Mouse (Mus musculus): Measurements from ENCODE around the gene Atp5g2. TPM values are rescaled to one million over a fixed set of nuclear protein-coding genes. Genes with fewer than 3 reads are reported as not detected.

The Atp5g2 gene
- polyA plus RNA-seq, 1 experiment from 2014 or later, result 60.4 TPM

DNA sequence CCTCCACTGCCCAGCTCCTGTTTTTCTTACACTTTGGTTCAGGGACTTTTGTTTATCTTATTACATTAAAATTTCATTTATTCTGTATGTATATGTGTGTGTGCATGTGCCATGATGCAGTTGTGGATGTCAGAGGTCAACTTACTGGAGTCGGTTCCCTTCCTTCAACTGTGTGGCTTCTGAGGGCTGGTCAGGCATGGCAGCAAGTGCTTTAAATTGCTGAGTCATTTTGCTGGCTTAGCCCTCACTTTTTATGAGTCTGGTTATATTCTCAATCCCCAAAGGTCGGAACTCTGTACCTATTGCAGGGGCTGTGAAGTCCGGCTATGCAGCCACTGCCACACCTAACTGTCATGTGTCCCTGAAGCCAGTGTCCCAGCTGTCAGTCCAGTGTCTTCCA is 30.8 kb upstream of the Atp5g2 start:
- no peak overlapping the region for H3K9ac ChIP-seq (replicated peaks; ENCODE audit: low read length)
- no peak overlapping the region for H3K4me3 ChIP-seq (ENCODE audit: low read depth, low read length)
- H3K36me3 ChIP-seq (replicated peaks; ENCODE audit: control insufficient read depth, insufficient read depth, low read depth, low read length), result no peaks in the 10 kb centered on the region
- no peaks in the 10 kb centered on the region for H3K4me1 ChIP-seq (ENCODE audit: control insufficient read depth, insufficient read depth, low read length)
- ATAC-seq (replicated peaks; ENCODE audit: insufficient number of reproducible peaks, low FRiP score, low TSS enrichment, low read depth) (no peak), DNase-seq (ENCODE audit: low spot score) (no peak)
- no peak overlapping the region for H3K4me2 ChIP-seq (ENCODE audit: low read depth, low read length)
- H3K9me3 ChIP-seq (replicated peaks; ENCODE audit: control insufficient read depth, low read length), result no peaks in the 10 kb centered on the region
- WGBS, result 84% methylated on average over 3 of the region's 3 CpGs
- no peak overlapping the region for H3K27ac ChIP-seq (replicated peaks; ENCODE audit: low read depth, low read length)
- peaks cover under 1% of the 10 kb centered on the region; the same call in 1 of the 2 replicates for H3K27me3 ChIP-seq (ENCODE audit: control insufficient read depth, insufficient read depth, low read length)

DNA sequence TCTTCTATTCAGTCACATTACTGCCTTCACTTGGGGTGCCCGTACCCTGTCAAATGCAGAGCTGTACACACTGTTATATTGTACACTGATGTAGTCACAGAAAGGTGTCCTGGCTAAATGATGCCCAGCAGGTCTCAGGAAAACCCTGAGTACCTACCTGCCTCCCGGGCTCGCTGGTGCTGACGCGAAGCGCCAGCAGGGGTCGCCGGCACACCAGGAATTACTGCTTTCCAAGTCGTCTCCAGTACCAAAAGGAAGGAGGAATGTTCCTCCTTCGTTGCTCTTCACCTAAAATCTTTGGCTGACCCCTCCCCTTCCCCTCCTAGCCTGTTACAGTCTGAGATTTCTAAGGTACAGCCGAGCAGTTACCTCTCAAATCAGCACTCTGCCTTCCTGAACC is 26.0 kb upstream of the Atp5g2 start:
- no peak overlapping the region for H3K4me2 ChIP-seq (ENCODE audit: low read depth, low read length)
- peaks cover 42% of the 10 kb centered on the region for H3K27me3 ChIP-seq (ENCODE audit: control insufficient read depth, insufficient read depth, low read length)
- H3K27ac ChIP-seq (replicated peaks; ENCODE audit: low read depth, low read length), result no peak overlapping the region
- no peak overlapping the region for H3K9ac ChIP-seq (replicated peaks; ENCODE audit: low read length)
- H3K36me3 ChIP-seq (replicated peaks; ENCODE audit: control insufficient read depth, insufficient read depth, low read depth, low read length), result no peaks in the 10 kb centered on the region
- DNase-seq (ENCODE audit: low spot score) (peak; percentile 74), ATAC-seq (replicated peaks; ENCODE audit: insufficient number of reproducible peaks, low FRiP score, low TSS enrichment, low read depth) (no peak)
- H3K4me1 ChIP-seq (ENCODE audit: control insufficient read depth, insufficient read depth, low read length), result no peaks in the 10 kb centered on the region; the same call in 1 of the 2 replicates
- under 1% methylated on average over 11 of the region's 11 CpGs for WGBS
- H3K4me3 ChIP-seq (ENCODE audit: low read depth, low read length), result no peak overlapping the region
- H3K9me3 ChIP-seq (replicated peaks; ENCODE audit: control insufficient read depth, low read length), result no peaks in the 10 kb centered on the region

- no peak for ATAC-seq (replicated peaks; ENCODE audit: insufficient number of reproducible peaks, low FRiP score, low TSS enrichment, low read depth)
- Histone ChIP-seq H3K9me3 (replicated peaks; ENCODE audit: control insufficient read depth, low read length) (no peaks in the 10 kb centered on the region), H3K4me1 (ENCODE audit: control insufficient read depth, insufficient read depth, low read length) (no peaks in the 10 kb centered on the region; the same call in 1 of the 2 replicates), H3K27me3 (ENCODE audit: control insufficient read depth, insufficient read depth, low read length) (peaks cover 45% of the 10 kb centered on the region), H3K4me3 (ENCODE audit: low read depth, low read length) (no peak overlapping the region), H3K36me3 (replicated peaks; ENCODE audit: control insufficient read depth, insufficient read depth, low read depth, low read length) (no peaks in the 10 kb centered on the region), H3K27ac (replicated peaks; ENCODE audit: low read depth, low read length) (no peak overlapping the region), H3K4me2 (ENCODE audit: low read depth, low read length) (no peak overlapping the region), H3K9ac (replicated peaks; ENCODE audit: low read length) (no peak overlapping the region)
- 44% methylated on average over 3 of the region's 3 CpGs for WGBS
- no peak for DNase-seq (ENCODE audit: low spot score)
Observed at GRCm38 (mm10) chr15:102696899-102697298, 24.7 kb upstream of the Atp5g2 start.

- WGBS, result under 1% methylated on average over 11 of the region's 11 CpGs
- H3K4me2 ChIP-seq (ENCODE audit: low read depth, low read length), result no peak overlapping the region; the same call in 1 of the 2 replicates
- no peaks in the 10 kb centered on the region; the same call in 1 of the 2 replicates for H3K4me1 ChIP-seq (ENCODE audit: control insufficient read depth, insufficient read depth, low read length)
- H3K9me3 ChIP-seq (replicated peaks; ENCODE audit: control insufficient read depth, low read length), result no peaks in the 10 kb centered on the region
- no peaks in the 10 kb centered on the region for H3K36me3 ChIP-seq (replicated peaks; ENCODE audit: control insufficient read depth, insufficient read depth, low read depth, low read length)
- no peak overlapping the region for H3K9ac ChIP-seq (replicated peaks; ENCODE audit: low read length)
- peaks cover 49% of the 10 kb centered on the region for H3K27me3 ChIP-seq (ENCODE audit: control insufficient read depth, insufficient read depth, low read length)
- no peak overlapping the region for H3K4me3 ChIP-seq (ENCODE audit: low read depth, low read length)
- DNase-seq (ENCODE audit: low spot score), result peak; percentile 82
- 0 out of 2 replicates have a peak, but pooled peaks have one; percentile 51 for ATAC-seq (replicated peaks; ENCODE audit: insufficient number of reproducible peaks, low FRiP score, low TSS enrichment, low read depth)
- no peak overlapping the region for H3K27ac ChIP-seq (replicated peaks; ENCODE audit: low read depth, low read length)
Observed at GRCm38 (mm10) chr15:102693600-102693999, 21.4 kb upstream of the Atp5g2 start.

DNA sequence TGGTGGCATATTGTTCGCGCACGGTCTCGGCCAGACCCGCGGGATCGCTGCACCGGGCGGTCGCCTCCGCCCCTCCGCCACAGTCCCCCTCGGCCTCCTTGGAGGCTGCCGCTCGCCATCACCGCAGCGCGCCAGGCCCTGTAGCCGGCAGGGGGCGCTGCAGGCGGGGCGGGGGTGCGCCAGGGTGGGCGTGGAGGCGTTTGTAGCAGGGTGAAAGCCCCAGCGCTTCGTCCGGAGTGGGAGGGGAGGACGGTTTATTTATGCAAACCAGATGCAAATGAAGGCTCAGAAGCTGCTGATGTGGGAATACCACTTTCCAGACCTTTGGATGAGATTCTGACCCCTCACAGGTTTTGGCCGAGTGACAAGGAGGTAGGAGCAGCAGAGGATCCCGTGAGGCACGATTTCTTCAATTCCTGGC is 20.8 kb upstream of the Atp5g2 start:
- Histone ChIP-seq H3K36me3 (replicated peaks; ENCODE audit: control insufficient read depth, insufficient read depth, low read depth, low read length) (no peaks in the 10 kb centered on the region), H3K9ac (replicated peaks; ENCODE audit: low read length) (no peak overlapping the region; the same call in 1 of the 2 replicates), H3K27ac (replicated peaks; ENCODE audit: low read depth, low read length) (no peak overlapping the region), H3K4me1 (ENCODE audit: control insufficient read depth, insufficient read depth, low read length) (no peaks in the 10 kb centered on the region; the same call in 1 of the 2 replicates), H3K27me3 (ENCODE audit: control insufficient read depth, insufficient read depth, low read length) (peaks cover 49% of the 10 kb centered on the region), H3K9me3 (replicated peaks; ENCODE audit: control insufficient read depth, low read length) (no peaks in the 10 kb centered on the region), H3K4me3 (ENCODE audit: low read depth, low read length) (peak overlapping the region; percentile 37), H3K4me2 (ENCODE audit: low read depth, low read length) (peak overlapping the region; percentile 76)
- DNase-seq (ENCODE audit: low spot score), result peak; percentile 81
- WGBS, result under 1% methylated on average over 32 of the region's 32 CpGs
- peak; percentile 79 for ATAC-seq (replicated peaks; ENCODE audit: insufficient number of reproducible peaks, low FRiP score, low TSS enrichment, low read depth)

- peak overlapping the region; percentile 20 for H3K9ac ChIP-seq (replicated peaks; ENCODE audit: low read length)
- peak overlapping the region; percentile 76 for H3K4me2 ChIP-seq (ENCODE audit: low read depth, low read length)
- H3K27me3 ChIP-seq (ENCODE audit: control insufficient read depth, insufficient read depth, low read length), result peaks cover 45% of the 10 kb centered on the region
- 2% methylated on average over 26 of the region's 26 CpGs for WGBS
- H3K9me3 ChIP-seq (replicated peaks; ENCODE audit: control insufficient read depth, low read length), result no peaks in the 10 kb centered on the region
- DNase-seq (ENCODE audit: low spot score) (peak; percentile 42), ATAC-seq (replicated peaks; ENCODE audit: insufficient number of reproducible peaks, low FRiP score, low TSS enrichment, low read depth) (peak; percentile 51)
- no peak overlapping the region for H3K27ac ChIP-seq (replicated peaks; ENCODE audit: low read depth, low read length)
- peak overlapping the region; percentile 37 for H3K4me3 ChIP-seq (ENCODE audit: low read depth, low read length)
- no peaks in the 10 kb centered on the region; the same call in 1 of the 2 replicates for H3K4me1 ChIP-seq (ENCODE audit: control insufficient read depth, insufficient read depth, low read length)
- H3K36me3 ChIP-seq (replicated peaks; ENCODE audit: control insufficient read depth, insufficient read depth, low read depth, low read length), result no peaks in the 10 kb centered on the region
Observed at GRCm38 (mm10) chr15:102692321-102692804, 20.2 kb upstream of the Atp5g2 start.

DNA sequence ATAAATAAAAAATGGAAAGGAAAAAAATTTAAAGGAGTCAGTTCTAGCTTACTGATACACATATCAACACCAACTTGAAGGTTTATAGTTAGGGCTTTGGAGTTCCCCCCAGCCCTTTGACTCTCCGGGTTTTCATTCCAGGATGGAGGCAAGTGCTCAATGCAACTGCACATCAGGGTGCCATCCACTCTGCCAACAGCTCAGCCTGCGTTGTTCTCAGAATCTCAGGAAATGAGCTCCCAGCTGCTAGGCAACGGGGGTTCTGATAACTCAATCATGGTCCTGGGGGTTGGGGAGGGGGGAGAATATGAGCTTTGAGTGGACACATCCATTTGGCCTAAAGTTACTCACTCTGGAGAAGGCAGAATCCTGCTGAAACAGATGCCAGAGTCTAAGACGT is 13.6 kb upstream of the Atp5g2 start:
- DNase-seq (ENCODE audit: low spot score) (no peak), ATAC-seq (replicated peaks; ENCODE audit: insufficient number of reproducible peaks, low FRiP score, low TSS enrichment, low read depth) (no peak)
- H3K4me1 ChIP-seq (ENCODE audit: control insufficient read depth, insufficient read depth, low read length), result no peaks in the 10 kb centered on the region
- 18% methylated on average over 4 of the region's 4 CpGs for WGBS
- no peaks in the 10 kb centered on the region for H3K9me3 ChIP-seq (replicated peaks; ENCODE audit: control insufficient read depth, low read length)
- H3K27me3 ChIP-seq (ENCODE audit: control insufficient read depth, insufficient read depth, low read length), result peaks cover 5% of the 10 kb centered on the region; the same call in 1 of the 2 replicates
- H3K27ac ChIP-seq (replicated peaks; ENCODE audit: low read depth, low read length), result no peak overlapping the region
- H3K9ac ChIP-seq (replicated peaks; ENCODE audit: low read length), result no peak overlapping the region
- H3K36me3 ChIP-seq (replicated peaks; ENCODE audit: control insufficient read depth, insufficient read depth, low read depth, low read length), result no peaks in the 10 kb centered on the region
- H3K4me2 ChIP-seq (ENCODE audit: low read depth, low read length), result no peak overlapping the region
- no peak overlapping the region for H3K4me3 ChIP-seq (ENCODE audit: low read depth, low read length)

GRCm38 (mm10) chr15:102683670-102684069 is 11.5 kb upstream of the Atp5g2 start:
- Histone ChIP-seq H3K4me3 (ENCODE audit: low read depth, low read length) (no peak overlapping the region), H3K27me3 (ENCODE audit: control insufficient read depth, insufficient read depth, low read length) (no peaks in the 10 kb centered on the region), H3K4me2 (ENCODE audit: low read depth, low read length) (no peak overlapping the region), H3K9ac (replicated peaks; ENCODE audit: low read length) (no peak overlapping the region), H3K4me1 (ENCODE audit: control insufficient read depth, insufficient read depth, low read length) (no peaks in the 10 kb centered on the region), H3K27ac (replicated peaks; ENCODE audit: low read depth, low read length) (no peak overlapping the region), H3K9me3 (replicated peaks; ENCODE audit: control insufficient read depth, low read length) (no peaks in the 10 kb centered on the region), H3K36me3 (replicated peaks; ENCODE audit: control insufficient read depth, insufficient read depth, low read depth, low read length) (no peaks in the 10 kb centered on the region)
- DNase-seq (ENCODE audit: low spot score), result peak; percentile 39
- no peak for ATAC-seq (replicated peaks; ENCODE audit: insufficient number of reproducible peaks, low FRiP score, low TSS enrichment, low read depth)
- 9% methylated on average over 1 of the region's 1 CpGs for WGBS

Measured in embryonic facial prominence, embryonic 11.5 days (tissue).